Mouse (Mus musculus): ENCODE measurements around the gene 1700037C18Rik. TPM values are rescaled to one million over a fixed set of nuclear protein-coding genes. Genes with fewer than 3 reads are reported as not detected.

Gene 1700037C18Rik
- polyA plus RNA-seq (2017; shearing (Covaris generic)) = 10.6 TPM

DNA sequence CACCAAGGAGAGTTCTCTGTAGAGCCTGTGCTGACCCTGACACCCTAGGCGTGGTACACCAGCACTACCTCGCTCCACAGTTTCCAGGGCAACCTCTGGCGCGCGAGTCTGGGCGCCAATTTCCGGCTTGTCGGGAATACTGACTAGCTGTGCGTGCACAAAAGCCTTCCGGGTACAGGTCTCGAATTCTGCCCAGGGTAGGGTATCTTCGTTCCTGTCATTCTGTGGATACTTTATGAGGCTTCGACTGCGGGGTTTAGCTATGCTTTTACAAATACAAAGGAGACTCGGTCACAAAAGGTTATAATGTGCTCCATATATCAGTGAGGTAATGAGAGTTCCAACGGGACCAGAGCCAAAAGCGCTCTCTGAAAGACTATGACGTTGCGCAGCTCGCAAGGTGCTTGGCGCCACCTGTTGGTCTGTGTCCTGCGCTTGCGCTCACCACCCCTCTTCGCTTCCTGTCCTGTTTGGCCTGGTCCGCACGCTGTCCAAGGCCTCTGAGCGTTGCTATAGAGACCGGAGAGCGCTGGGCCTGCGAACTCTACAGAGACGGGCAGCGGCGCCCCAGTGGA is at the start of gene 1700037C18Rik, which contains the start of gene Cluap1:
1700037C18Rik (minus strand) TSS at position 153 of the 575 bp plus-strand sequence.
Cluap1 (plus strand) TSS at position 265 of the 575 bp plus-strand sequence.

DNA sequence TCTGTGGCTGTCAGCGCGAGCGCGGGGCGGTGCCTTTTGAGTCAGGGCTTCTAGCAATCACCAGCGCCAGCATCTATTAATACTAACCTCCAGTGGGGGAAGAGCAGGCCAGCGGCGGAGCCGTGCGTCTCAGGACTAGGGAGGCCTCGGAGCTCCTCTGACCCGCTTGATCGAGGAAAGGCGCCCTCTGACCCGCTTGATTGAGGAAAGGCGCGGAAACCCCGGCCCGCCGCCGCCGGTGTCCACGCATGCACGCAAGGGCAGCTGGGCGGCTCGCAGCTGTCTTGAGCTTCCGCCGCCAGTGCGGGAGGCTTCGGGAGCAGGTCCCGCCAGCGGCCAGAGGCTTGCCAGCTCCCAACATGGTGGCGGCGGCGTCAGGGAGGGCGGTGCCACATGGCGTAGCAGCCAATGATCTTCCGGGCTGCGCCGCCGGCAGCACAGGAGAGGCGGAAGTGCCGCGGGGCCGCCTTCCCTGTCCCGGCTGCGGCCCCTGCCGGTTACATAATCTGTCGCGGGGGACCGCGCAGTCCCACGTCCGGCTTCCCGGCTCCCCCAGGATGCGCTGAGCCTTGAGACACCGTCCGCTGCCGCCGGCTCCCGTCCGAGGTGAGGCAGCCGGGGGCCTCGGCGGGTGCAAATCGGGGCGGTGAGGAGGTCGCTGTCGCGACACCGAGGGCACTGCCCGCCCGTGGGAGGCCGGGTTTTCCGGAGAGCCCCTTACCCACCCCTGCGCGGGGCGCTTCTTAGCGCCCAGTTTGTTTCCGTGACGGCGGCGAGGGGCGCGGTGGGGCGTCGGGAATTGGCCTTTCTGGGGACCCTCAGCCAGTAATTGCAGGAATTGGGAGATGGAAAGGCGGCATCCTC is 24.1 kb downstream of the 1700037C18Rik start, which contains the start of the genes Zfp597 and Gm20695:
Zfp597 (minus strand) TSS at position 361 of the 864 bp plus-strand sequence.
Gm20695 (plus strand) TSS at position 448 of the 864 bp plus-strand sequence.

DNA sequence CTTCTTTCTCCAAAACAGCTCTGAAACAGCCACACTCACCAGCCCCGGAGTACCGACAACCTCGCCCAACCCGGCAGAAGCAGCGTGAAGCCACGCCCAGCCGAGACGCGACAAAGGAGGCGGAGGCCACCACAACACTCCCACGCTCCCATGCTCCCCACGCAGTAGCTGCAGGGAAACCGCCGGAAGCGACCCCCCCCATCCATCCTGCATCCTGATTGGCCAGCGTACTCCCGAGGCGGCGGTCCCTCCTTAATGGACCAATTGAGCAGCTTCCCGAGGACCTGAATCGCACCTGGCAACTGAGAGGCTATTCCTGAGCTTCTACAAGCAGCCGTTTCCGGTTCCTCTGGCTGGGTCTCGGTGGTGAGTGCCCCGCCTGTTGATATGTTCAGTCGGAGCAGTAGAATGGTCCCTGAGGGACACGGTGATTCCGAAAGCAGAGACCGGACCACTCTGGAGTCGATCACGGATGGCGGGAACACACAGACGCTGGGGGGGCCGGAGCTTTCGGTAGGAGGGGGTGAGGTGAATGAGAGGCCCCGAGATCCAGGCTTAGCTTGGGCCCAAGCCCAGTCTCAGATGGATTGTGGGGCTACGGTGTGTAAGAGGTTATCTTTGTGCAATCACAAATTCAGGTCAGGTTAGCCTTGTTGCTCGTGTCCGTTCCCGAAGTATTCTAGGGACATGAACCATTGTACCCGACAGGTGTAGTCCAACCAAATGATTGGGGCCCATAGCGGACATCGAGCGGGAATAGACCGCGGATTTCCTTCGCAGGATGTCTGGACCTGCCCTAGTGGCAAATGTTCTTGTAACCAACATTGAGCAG is 36.1 kb downstream of the 1700037C18Rik start, which contains the start of gene Naa60:
Naa60 (plus strand) TSS at position 160 of the 832 bp plus-strand sequence.

DNA sequence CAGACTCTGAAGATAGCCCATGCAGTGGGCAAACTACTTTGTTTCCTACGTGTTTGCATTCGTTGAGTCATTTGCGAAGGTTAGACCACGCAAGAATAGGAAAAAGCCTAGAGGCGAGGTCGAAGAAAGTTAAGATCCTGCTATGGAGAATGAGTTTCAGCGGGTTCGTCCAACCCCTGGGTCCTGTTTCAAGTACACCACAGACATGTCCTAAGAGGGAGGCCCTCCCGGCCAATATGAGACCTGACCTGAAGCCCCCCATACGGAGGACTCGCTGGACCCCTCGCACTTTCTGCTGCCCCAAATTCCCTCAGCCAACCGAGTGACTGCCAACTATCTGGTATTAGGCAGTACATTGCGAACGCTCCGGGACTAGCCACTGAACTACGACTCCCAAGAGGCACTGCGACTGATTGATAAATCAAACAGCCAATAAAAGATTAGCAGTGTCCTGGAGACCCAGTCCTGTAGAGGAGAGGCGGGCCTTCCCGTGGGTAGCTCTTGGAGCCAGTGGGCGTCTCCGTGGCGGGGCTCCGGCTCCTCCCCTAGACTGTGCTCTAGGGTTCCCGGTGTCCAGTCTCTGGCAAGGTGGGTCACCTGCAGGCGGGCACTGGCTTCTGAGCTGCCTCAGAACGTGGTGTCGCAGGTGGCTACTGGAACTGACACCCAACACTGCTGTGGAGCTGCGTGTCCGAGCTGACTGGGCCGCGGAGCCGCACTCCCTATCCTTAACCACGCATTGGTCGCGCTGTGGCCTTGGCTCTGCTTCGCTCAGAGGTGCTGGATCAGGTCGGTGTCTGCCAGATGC is 61.6 kb downstream of the 1700037C18Rik start, which contains the start of gene Zfp174:
Zfp174 (plus strand) TSS at position 558 of the 808 bp plus-strand sequence.

Other genes with a start within 250 kb of the 1700037C18Rik start
- gene Mefv, start 190.6 kb downstream of the 1700037C18Rik start, polyA plus RNA-seq (2017; shearing (Covaris generic)) = not detected
- 65.1 TPM for gene Zfp263, start 164.6 kb downstream of the 1700037C18Rik start, polyA plus RNA-seq (2017; shearing (Covaris generic))
- not detected for gene Olfr15, start 77.8 kb downstream of the 1700037C18Rik start, polyA plus RNA-seq (2017; shearing (Covaris generic))
- gene Zfp174, start 61.4 kb downstream of the 1700037C18Rik start, polyA plus RNA-seq (2017; shearing (Covaris generic)) = 0.84 TPM
- 140 TPM for gene Naa60, start 36.3 kb downstream of the 1700037C18Rik start, polyA plus RNA-seq (2017; shearing (Covaris generic))
- 15.1 TPM for gene Zfp597, start 24.1 kb downstream of the 1700037C18Rik start, polyA plus RNA-seq (2017; shearing (Covaris generic))
- gene Gm20695, start 24.0 kb downstream of the 1700037C18Rik start, polyA plus RNA-seq (2017; shearing (Covaris generic)) = not detected
- gene Cluap1, start 112 bp upstream of the 1700037C18Rik start, polyA plus RNA-seq (2017; shearing (Covaris generic)) = 37.5 TPM
- gene Nlrc3, start 67.9 kb upstream of the 1700037C18Rik start, polyA plus RNA-seq (2017; shearing (Covaris generic)) = 93.6 TPM
- gene Slx4, start 95.1 kb upstream of the 1700037C18Rik start, polyA plus RNA-seq (2017; shearing (Covaris generic)) = 44.9 TPM
- 4.9 TPM for gene Dnase1, start 128.3 kb upstream of the 1700037C18Rik start, polyA plus RNA-seq (2017; shearing (Covaris generic))
- gene Trap1, start 169.1 kb upstream of the 1700037C18Rik start, polyA plus RNA-seq (2017; shearing (Covaris generic)) = 74.7 TPM